Mouse (Mus musculus) liver, embryonic 11.5 days (tissue): ENCODE results near the gene Gm3286. TPM values are rescaled to one million over a fixed set of nuclear protein-coding genes. Genes with fewer than 3 reads are reported as not detected.
"Not testable (repeated sequence)": the region's sequence is repeated elsewhere in the genome, so short reads cannot be mapped to it uniquely, and the experiment has no call there.

ENCODE experiments used
- ATAC-seq: fragments of 200-750 bp; cut with Nextera tagmentation; replicated peaks from 2 replicates; pipeline ENCODE4 v1.8.0; 2017; ENCODE audit warnings: moderate number of reproducible peaks, mild to moderate bottlenecking, moderate TSS enrichment, moderate library complexity; ENCODE audit not compliant: low FRiP score
- DNase-seq: peaks from one replicate; pipeline ENCODE4 v3.0.0-alpha.2; 2017; ENCODE audit warnings: low spot score
- H3K27ac ChIP-seq: fragments of 300-500 bp; sonication (generic); 2 replicates; pipeline ENCODE4 v1.5.1; 2014; ENCODE audit warnings: mild to moderate bottlenecking, low read depth, low read length, control low read depth
- H3K27me3 ChIP-seq: fragments of 300-500 bp; sonication (generic); replicated peaks from 2 replicates; pipeline ENCODE4 v1.6.1; 2014; ENCODE audit warnings: low read length, mixed read lengths; ENCODE audit not compliant: control insufficient read depth, insufficient read depth
- H3K36me3 ChIP-seq: fragments of 300-500 bp; sonication (generic); 2 replicates; pipeline ENCODE4 v1.6.1; 2014; ENCODE audit warnings: mild to moderate bottlenecking, low read length, moderate library complexity, mixed read lengths; ENCODE audit not compliant: control insufficient read depth, insufficient read depth
- H3K4me1 ChIP-seq: fragments of 300-500 bp; sonication (generic); replicated peaks from 2 replicates; pipeline ENCODE4 v1.6.1; 2014; ENCODE audit warnings: low read length, mixed read lengths; ENCODE audit not compliant: control insufficient read depth, insufficient read depth
- H3K4me2 ChIP-seq: fragments of 300-500 bp; sonication (generic); 2 replicates; pipeline ENCODE4 v1.6.1; 2014; ENCODE audit warnings: mild to moderate bottlenecking, control low read depth, moderate library complexity
- H3K4me3 ChIP-seq: fragments of 300-500 bp; sonication (generic); 2 replicates; pipeline ENCODE4 v1.5.1; 2014; ENCODE audit warnings: low read depth, low read length, control low read depth
- H3K9ac ChIP-seq: fragments of 300-500 bp; sonication (generic); 2 replicates; pipeline ENCODE4 v1.6.1; 2014; ENCODE audit warnings: low read depth, low read length, control low read depth
- H3K9me3 ChIP-seq: fragments of 300-500 bp; sonication (generic); 2 replicates; pipeline ENCODE4 v1.6.1; 2016; ENCODE audit warnings: low read length, inconsistent platforms, mixed read lengths; ENCODE audit not compliant: control insufficient read depth
- polyA plus RNA-seq: library from polyadenylated mRNA; unstranded; fragments of >200 nt; fragmentation: Nextera tagmentation; extraction: Ambion mirVana; gene quantifications from 2 replicates; pipeline ENCODE4 v1.2.1, GENCODE M21; 2014

Gene Gm3286
- not detected in 2 replicates for polyA plus RNA-seq

DNA sequence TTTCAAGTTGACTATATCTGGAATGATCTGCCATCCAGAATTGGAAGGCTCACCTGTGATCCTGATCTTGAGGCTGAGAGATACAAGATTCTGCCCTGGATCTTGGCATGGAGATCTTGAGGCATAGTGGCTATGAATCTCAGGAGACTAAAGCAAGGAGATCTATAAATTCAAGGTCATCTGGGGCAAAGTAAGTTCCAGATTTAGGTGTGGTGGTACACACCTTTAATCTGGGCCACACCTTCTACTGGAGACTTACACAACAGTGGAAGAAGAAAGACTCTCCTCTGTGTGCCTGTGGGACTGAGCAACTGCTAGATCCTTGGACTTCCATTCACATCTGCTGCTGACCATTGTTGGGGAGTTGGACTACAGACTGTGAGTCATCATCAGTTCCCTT lies at the start of gene Gm3286:
TSS of gene Gm3286 (plus strand) at position 301 of the 400 bp plus-strand sequence.
- H3K9me3 ChIP-seq, H3K27ac ChIP-seq, H3K4me1 ChIP-seq, ATAC-seq, H3K9ac ChIP-seq, H3K4me3 ChIP-seq, H3K27me3 ChIP-seq, DNase-seq, H3K36me3 ChIP-seq, H3K4me2 ChIP-seq: not testable (repeated sequence)

Other genes starting within 250 kb of the Gm3286 start
- gene Gm10424, start 238.0 kb upstream of the Gm3286 start, polyA plus RNA-seq, result not detected in 2 replicates
- not detected in 2 replicates for gene Gm3259, start 204.8 kb upstream of the Gm3286 start, polyA plus RNA-seq
- gene D5Ertd577e, start 54.0 kb upstream of the Gm3286 start, polyA plus RNA-seq, result not detected in 2 replicates
- not detected in 2 replicates for gene Gm7971, start 84.1 kb downstream of the Gm3286 start, polyA plus RNA-seq
- gene Gm7978, start 225.4 kb downstream of the Gm3286 start, polyA plus RNA-seq, result not detected in 2 replicates
- not detected in 2 replicates for gene Gm7982, start 231.3 kb downstream of the Gm3286 start, polyA plus RNA-seq